Mouse (Mus musculus) spleen, adult 2 months (tissue): Measurements from ENCODE around the gene Pnpla3.

Experiments used
- CTCF ChIP-seq: fragments of 200-500 bp; IDR thresholded peaks from 2 replicates; pipeline ENCODE4 v1.5.1; 2011; ENCODE audit warnings: mild to moderate bottlenecking, inconsistent platforms; ENCODE audit not compliant: insufficient read depth, insufficient read length, insufficient replicate concordance; ENCODE audit errors: extremely low read depth
- POLR2A ChIP-seq: fragments of 200-500 bp; IDR thresholded peaks from 2 replicates; pipeline ENCODE4 v1.6.1; 2011; ENCODE audit warnings: low read depth, low read length, inconsistent platforms

GRCm38 (mm10) chr15:84131971-84132370 is 35.7 kb upstream of the Pnpla3 start:
- TF ChIP-seq CTCF (no peak), POLR2A (no peak)
